Mouse (Mus musculus) thymus, adult 2 months (tissue): Measurements from ENCODE around the gene Lct.

ENCODE experiments used
- CTCF ChIP-seq: fragments of 200-500 bp; IDR thresholded peaks from 2 replicates; pipeline ENCODE4 v1.5.1; 2012; ENCODE audit warnings: mild to moderate bottlenecking, control low read depth, low read length, moderate library complexity, borderline replicate concordance; ENCODE audit not compliant: control insufficient read depth, poor library complexity, insufficient read depth; ENCODE audit errors: extremely low read depth
- POLR2A ChIP-seq: fragments of 200-500 bp; IDR thresholded peaks from 2 replicates; pipeline ENCODE4 v1.6.1; 2012; ENCODE audit warnings: mild to moderate bottlenecking, low read length, control low read depth, moderate library complexity; ENCODE audit not compliant: control insufficient read depth, poor library complexity, insufficient read depth; ENCODE audit errors: extremely low read depth

DNA sequence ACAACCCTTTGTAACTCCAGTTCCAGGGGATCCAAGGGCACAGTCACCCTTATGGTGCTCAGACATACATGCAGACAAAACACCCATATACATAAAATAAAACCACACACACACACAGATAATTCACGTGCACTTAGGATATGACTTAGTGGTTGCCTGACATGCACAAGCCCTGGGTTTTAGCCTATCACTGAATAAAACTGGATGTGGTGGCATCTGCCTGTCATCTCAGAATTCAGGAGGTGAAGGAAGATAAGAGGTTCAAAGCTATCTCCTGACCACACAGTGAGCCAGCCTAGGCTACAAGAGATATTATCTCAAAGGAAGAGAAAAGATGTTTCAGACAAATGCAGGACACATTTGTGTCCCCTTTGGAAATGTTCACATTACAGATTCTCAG is 953 bp downstream of the Lct start:
- TF ChIP-seq POLR2A (no peak), CTCF (no peak)
